Mouse (Mus musculus) E14TG2a.4 (cell line): ENCODE measurements around the gene Rac3.

ENCODE experiments used
- CTCF ChIP-seq: conservative IDR thresholded peaks from 2 replicates; pipeline ENCODE4 v1.5.1; 2014; ENCODE audit warnings: low read length
- NANOG ChIP-seq: IDR thresholded peaks from 2 replicates; pipeline ENCODE4 v1.6.1; 2014; ENCODE audit warnings: borderline replicate concordance, low read length, mixed read lengths
- POU5F1 ChIP-seq: IDR thresholded peaks from 2 replicates; pipeline ENCODE4 v1.6.1; 2014; ENCODE audit warnings: low read length, borderline replicate concordance

- TF ChIP-seq CTCF (no peak), NANOG (no peak), POU5F1 (no peak)
These were observed 34.5 kb upstream of the Rac3 start for GRCm38 (mm10) chr11:120686650-120687272.
